Mouse (Mus musculus) CD8-positive naive resting alpha-beta T cell, adult 2 months (primary cell): ENCODE results near the gene Ift22.
"Not testable (repeated sequence)": the region's sequence is repeated elsewhere in the genome, so short reads cannot be mapped to it uniquely, and the experiment has no call there.

ENCODE experiments used
- DNase-seq, 2 experiments: peaks; one replicate each; pipeline ENCODE4 v3.0.0; 2022; ENCODE audit warnings: low read depth in 2 of 2, low spot score in 2 of 2

Ift22 gene

DNA sequence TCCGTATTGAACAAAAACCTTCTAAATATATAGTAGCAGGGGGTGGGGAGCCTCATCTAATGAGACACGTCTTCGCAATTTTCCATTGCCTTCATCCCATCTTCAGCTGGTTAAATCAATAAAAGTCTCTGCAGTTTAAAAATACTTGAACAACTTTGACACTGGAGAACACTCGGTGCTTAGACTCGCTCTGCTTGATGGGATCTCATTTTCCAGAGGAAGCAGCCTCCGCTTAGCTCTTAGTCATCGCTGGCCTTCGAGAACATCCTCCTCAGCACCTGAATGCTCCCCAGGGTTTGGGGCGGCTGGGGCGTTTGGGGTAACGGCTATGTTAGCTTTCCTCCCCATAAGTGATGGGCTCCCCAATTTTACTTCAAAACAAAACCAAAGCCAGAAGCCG, 37.1 kb downstream of the Ift22 start:
- DNase-seq = no peak

DNA sequence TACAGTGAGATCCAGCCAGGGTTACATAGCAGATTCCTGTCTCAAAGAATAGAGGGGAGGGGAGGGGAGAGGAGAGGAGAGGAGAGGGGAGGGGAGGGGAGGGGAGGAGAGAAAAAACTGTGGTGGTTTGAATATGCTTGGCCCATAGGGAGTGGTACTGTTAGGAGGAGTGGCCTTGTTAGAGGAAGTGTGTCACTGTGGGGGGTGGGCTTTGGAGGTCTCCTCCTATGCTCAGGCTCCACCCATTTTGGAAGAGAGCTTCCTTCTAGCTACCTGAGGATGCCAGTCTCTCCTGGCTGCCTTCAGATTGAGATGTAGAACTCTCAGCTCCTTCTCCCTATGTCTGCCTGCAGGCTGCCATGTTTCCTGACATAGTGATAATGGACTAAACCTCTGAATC, 39.9 kb downstream of the Ift22 start:
- DNase-seq = no peak

DNA sequence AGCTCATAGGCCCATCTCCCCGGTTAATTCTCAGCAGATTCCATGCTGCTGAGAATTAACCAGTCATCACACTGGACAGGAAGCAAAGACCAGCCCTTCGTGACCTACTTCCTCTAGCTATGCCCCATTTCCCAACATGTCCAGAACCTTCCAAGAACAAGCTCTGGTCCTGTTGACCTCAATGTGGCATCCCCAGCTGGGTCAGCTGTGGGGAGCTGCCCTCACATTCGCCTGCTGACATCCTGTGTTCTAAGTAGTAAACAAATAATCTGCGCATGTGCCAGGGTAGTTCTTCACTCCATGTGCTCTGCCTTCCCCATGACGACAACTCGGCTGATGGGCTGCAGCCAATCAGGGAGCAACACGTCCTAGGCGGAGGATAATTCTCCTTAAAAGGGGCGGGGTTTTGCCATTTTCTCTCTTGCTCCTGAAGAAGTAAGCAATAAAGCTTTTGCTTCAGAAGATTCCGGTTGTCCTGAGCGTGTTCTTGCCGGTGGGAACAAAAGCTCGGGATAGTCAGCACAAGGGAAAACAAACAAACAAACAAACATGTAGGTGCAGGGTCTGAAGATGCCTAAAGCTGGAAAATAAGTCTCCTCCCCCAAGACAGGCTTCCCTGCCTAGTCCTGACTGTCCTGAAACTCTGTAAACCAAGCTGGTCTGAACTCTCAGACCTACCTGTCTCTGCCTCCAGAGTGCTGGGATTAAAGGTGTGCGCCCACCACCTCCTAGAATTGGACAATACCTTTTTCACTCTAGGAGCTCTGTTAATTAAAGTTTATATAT, 41.8 kb downstream of the Ift22 start:
- DNase-seq = not testable (repeated sequence)

DNA sequence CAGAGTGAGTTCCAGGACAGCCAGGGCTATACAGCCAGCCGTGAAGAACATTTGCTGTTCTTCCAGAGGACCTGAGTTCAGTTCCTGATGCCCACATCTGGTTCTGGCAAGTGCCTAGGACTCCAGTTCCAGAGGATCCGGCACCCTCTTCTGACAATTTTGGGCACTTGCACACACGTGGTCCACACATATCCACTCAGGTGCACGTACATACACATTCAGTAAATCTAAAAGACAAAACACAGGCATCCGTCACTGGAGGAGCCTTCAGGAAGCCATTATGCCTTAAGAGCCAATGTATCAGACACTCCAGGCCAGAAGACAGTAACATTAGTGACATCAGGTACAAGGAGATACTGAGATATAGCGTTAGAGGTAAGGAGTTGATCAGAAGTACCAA, 42.6 kb downstream of the Ift22 start:
- no peak for DNase-seq

DNA sequence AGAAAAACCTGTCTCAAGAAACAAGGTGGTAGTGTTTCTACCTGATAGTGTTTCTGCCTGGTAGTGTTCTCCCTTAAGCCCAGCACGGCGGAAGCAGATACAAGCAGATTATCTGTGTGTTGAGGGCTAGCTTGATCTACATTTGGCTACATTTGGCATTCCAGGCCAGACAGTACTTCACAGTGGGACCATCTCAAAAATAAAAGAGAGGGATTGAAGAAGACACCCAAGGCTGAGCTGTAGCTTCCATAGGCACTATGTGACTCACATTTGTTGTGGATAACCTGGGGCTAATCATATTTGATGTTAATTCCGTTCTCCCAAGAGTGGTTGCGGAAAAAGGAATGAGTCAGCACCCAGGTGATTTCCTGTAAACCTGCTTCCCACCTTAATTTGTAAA, 44.2 kb downstream of the Ift22 start:
- no peak for DNase-seq

DNA sequence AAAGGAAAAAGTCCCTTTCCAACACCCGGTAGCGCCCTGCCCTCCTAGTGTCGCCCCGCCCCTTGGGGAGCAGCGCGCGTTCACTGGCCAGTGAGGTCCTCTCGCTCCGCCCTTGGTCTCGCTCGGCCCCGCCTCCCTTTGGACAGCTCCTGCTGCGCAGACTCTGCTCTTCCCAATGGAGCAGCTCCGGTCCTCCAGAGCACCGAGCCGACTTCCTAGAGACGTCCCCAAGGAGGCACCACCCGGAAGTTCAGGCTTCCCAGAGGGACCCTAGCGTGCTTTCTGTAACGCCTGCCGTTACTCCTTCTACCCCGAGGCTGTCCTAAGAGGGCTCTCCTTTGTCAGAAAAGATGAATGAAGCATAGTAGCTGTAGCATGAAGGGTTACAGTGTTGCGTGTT, 45.1 kb downstream of the Ift22 start, which contains the start of gene Fis1:
Gene Fis1 (plus strand): TSS at position 261 of the 400 bp plus-strand sequence.
- peak; percentile 35 to 56 for DNase-seq

DNA sequence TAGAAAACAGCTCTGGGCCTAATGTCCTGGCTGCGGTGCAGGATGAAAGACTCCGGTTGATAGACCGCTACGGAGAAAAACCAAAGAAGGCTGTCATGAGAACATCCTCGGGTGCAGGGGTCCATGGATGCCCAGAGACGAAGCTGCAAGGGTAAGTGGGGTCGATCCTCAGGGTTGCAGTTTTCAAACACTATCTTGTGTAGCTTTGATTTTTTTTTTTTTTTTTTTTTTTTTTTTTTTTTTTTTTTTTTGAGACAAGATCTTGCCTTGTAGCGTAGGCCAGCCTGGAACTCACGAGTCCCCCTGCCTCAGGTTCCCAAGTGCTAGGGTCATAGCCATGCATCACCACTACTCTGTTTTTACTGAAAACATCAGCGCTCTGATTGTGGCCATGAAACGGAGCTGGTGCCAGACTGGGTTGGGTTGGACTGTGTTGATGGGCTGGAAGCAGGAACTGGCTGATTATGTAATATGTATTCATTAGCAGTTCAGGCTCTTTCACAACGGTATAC, 45.5 kb downstream of the Ift22 start:
- no peak for DNase-seq

DNA sequence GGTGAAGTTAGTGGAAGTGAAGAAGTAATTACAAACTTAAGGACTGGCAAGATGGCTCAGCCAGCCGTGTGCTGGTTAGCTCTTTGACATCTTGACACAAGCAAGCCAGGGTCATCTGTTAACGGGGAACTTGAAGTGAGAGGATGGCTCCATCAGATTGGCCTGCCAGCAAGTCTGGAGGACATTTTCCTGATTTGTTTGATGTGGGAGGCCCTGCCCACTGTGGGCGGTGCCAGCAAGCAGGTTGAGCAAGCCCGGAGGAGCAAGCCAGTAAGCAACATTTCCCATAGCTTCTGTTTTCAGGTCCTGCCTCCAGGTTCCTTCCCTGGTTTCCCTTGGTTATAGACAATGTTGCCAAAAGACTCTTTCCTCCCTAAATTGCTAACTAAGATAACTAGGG, 47.7 kb downstream of the Ift22 start:
- DNase-seq = no peak

DNA sequence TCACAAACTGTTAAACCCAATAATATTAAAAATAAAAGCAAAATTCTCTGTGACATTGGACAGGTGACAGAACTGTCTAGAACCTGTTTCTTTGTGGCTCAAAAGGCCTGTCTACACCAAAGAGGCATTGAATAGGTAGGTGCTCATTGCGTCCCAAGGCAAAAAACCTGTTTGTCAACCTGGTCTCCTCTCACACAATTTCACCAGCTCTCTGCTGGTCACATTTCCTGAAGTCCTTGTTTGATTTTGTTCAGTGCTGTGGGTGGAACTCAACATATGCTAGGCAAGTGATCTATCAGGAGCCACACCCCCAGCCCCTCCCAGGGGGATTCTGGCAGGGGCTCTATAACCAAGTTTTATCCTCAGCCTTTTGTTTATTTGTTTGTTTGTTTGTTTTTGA, 49.3 kb downstream of the Ift22 start:
- DNase-seq = no peak

DNA sequence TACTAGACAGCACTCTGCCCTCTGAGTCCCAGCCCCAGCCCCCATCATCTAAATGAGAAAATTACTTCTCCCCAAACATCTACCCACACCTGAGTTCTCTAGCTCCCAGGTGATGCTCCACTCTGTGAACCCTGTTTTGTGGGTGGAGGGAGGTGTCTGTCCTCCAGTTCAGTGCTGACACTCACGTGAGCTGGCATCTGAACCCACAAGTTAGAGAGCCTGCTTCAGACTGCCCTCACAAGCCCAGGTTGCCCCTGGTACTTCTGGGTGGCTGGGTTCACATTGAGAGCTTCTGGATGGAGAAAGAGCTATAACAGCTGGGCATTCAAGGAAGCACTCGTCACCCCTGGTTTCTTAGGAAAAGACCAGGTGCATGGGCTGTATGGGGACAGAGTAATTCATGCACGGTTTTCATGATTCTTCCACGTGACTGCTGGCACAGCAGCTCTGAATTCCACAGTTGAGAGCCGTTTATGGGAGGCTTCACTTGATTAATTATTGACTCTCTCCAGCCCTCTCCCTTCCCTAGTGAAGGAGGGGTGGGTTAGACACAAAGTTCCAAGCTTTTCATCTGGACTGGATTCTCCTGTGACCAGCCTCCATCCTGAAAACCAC, 51.1 kb downstream of the Ift22 start:
- DNase-seq = no peak

DNA sequence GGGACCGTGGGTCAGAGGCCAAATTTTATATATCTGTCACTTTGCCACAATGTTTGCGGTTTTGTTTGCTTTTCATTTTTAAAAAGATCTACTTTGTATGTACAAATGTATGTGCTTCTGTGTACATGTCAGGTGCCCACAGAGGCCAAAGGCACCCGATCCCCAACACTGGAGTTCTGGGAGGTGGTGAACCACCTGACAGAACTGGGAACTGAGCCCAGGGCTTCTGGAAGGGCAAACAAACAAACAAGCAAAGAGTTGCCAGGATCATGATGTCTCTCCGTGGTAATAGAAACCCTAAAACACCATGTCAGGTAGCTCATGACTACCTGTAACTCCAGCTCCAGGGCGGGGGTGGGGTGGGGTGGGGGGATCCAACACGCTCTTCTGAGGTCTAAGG, 52.1 kb downstream of the Ift22 start:
- DNase-seq = no peak

DNA sequence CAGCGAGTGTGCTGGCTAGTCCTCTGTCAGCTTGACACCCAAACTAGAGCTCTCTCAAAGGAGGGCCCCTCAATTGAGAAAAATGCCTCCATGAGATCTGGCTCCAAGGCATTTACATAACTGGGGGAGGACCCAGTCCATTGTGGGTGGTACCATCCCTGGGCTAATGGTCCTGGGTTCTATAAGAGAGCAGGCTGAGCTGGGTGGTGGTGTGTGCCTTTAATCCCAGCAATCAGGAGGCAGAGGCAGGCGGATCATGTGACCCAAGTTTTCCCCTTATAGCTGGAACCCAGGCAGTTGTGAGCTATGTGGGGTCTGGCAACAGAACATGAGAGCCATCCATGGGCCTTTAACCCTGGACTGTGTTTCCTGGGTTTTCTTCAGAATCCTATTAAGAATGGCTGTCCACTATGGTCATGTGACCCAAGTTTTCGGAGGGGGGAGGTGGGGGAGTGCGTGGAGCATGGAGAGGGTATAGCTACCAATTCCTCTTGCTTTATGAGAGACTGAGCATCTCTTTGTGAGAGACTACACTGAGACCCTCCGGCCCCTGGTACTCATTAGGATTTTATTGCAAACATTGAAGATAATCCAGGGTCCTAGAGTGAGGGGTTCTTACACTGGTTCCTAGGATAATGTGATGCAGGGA, 53.5 kb downstream of the Ift22 start:
- DNase-seq = no peak

DNA sequence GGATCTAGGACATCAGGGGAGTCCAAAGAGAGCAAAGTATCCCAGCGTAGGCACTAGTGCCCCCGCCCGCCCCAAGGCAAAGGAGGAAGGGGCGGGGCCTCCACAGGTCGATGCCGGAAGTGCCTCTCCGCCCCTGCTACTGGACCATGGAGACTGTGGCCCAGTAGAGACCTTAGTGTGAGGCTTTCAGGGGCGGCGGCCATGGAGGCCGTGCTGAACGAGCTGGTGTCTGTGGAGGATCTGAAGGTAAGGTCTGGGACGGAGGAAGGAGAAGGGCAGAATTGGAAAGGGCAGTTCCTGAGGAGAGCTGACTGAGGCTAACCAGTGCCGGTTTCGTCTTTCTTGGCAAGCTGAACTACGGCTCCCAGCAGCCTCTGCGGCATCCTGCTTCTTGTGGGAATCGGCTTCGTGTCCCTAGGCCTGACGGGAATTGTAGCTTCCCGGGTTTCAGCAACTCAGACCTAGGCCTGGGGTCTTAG, 54.1 kb downstream of the Ift22 start:
- peak; percentile 73 to 83 for DNase-seq

DNA sequence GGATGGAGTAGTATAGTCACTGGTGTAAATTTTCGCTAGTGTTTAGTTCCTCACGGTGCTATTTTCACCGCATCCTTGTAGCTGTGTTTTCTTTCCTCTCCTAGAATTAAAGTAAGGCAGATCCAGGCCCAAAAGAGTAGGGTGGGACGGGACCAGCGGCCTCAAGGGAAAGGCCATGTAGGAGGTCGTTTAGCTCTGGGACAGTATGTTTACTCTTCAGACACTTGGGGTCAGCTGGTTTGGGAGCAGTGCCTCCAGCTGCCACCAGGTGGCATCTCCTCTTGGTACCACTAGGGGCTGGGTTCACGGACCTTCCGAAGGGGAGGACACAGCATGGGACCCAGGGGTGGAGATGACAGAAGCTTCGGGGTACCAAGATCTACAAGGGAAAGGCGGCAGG, 54.6 kb downstream of the Ift22 start:
- peak; percentile 67 to 76 for DNase-seq

DNA sequence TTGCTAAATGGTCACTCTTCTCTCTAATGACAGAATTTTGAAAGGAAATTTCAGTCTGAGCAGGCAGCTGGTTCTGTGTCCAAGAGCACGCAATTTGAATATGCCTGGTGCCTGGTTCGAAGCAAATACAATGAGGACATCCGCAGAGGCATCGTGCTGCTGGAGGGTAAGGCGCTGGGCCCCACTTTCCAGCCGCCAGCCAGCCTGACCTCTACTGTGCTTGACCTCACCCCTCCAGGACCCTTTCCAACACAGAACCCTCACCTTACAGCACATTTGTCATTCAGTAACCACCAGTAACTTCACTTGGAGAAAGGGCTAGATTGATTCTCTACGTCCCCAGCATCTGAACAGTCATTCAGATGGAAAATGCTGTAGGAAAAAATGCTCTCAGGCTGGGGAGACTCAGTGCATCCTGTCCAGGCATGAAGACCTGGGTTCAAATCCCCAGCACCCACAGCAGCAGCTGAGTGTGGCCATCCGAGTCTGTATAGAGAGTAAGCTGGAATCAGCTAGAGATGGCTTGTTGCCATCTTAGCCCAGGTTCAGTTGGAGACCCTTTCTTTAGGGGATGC, 55.1 kb downstream of the Ift22 start:
- no peak for DNase-seq
